Mouse (Mus musculus) ES-E14 (cell line): ENCODE data around the gene Dip2b. TPM values are rescaled to one million over a fixed set of nuclear protein-coding genes. Genes with fewer than 3 reads are reported as not detected.

Source experiments
- DNase-seq: peaks from one replicate; pipeline ENCODE4 v3.0.0-alpha.2; 2013; ENCODE audit warnings: low read depth, low spot score
- H3K27ac ChIP-seq: 2 replicates; pipeline ENCODE4 v1.5.1; 2012; ENCODE audit warnings: low read depth, mild to moderate bottlenecking, low read length, moderate library complexity, mixed read lengths; ENCODE audit not compliant: poor library complexity, insufficient read depth, severe bottlenecking
- H3K36me3 ChIP-seq: 2 replicates; pipeline ENCODE4 v1.6.1; 2012; ENCODE audit warnings: mild to moderate bottlenecking, low read length, moderate library complexity, mixed read lengths; ENCODE audit not compliant: control insufficient read depth, poor library complexity, insufficient read depth, severe bottlenecking
- H3K4me1 ChIP-seq, 2 experiments: fragments of 150-350 bp in 1 of 2; sonication (generic) in 1 of 2; 2 replicates each; pipeline ENCODE4 v1.6.1; 2012; ENCODE audit warnings: low read length in 2 of 2, mild to moderate bottlenecking in 1 of 2, mixed read lengths in 1 of 2; ENCODE audit not compliant: control insufficient read depth in 2 of 2, insufficient read depth in 2 of 2, poor library complexity in 1 of 2
- H3K4me3 ChIP-seq, 2 experiments: fragments of 150-350 bp in 1 of 2; sonication (generic) in 1 of 2; 2 replicates each; pipeline ENCODE4 v1.5.1; 2012; ENCODE audit warnings: low read length in 2 of 2, low read depth in 1 of 2, mild to moderate bottlenecking in 1 of 2, mixed read lengths in 1 of 2; ENCODE audit not compliant: insufficient read depth in 1 of 2, poor library complexity in 1 of 2, severe bottlenecking in 1 of 2
- H3K9ac ChIP-seq: 2 replicates; pipeline ENCODE4 v1.6.1; 2012; ENCODE audit warnings: low read depth, mild to moderate bottlenecking, low read length, mixed read lengths; ENCODE audit not compliant: poor library complexity, insufficient read depth, severe bottlenecking
- H3K9me3 ChIP-seq: fragments of 150-350 bp; sonication (generic); 2 replicates; pipeline ENCODE4 v1.6.1; 2012; ENCODE audit warnings: low read depth, mild to moderate bottlenecking, low read length; ENCODE audit not compliant: control insufficient read depth, insufficient read depth
- CHD2 ChIP-seq: IDR thresholded peaks from 2 replicates; pipeline ENCODE4 v1.6.1; 2014; ENCODE audit warnings: mild to moderate bottlenecking, low read depth, low read length, inconsistent platforms
- HCFC1 ChIP-seq: IDR thresholded peaks from 2 replicates; pipeline ENCODE4 v1.6.1; 2012; ENCODE audit warnings: low read length, inconsistent platforms, borderline replicate concordance; ENCODE audit not compliant: insufficient read depth
- MAFK ChIP-seq: IDR thresholded peaks from 2 replicates; pipeline ENCODE4 v1.6.1; 2014; ENCODE audit warnings: mild to moderate bottlenecking, low read depth, low read length, inconsistent platforms; ENCODE audit not compliant: insufficient read depth
- ZC3H11A ChIP-seq: IDR thresholded peaks from 2 replicates; pipeline ENCODE4 v1.6.1; 2012; ENCODE audit warnings: low read depth, mild to moderate bottlenecking, inconsistent platforms, low read length, borderline replicate concordance
- ZNF384 ChIP-seq: IDR thresholded peaks from 2 replicates; pipeline ENCODE4 v1.6.1; 2012; ENCODE audit warnings: low read depth, low read length, inconsistent platforms
- in situ Hi-C, 2 experiments: fragments of 600-800 bp; cut with MboI; formaldehyde crosslinking; loops; one replicate each; pipeline ENCODE4 v1.15.1; 2025; ENCODE audit warnings: low sequenced_read_pairs in 2 of 2, inconsistent platforms in 1 of 2; ENCODE audit not compliant: unreplicated experiment in 2 of 2
- total RNA-seq: library from RNA; depleted of rRNA; stranded (reverse); fragments of 300-350 nt; gene quantifications from 2 replicates; pipeline ENCODE4 v1.2.3, GENCODE M21; 2012

The Dip2b gene
- total RNA-seq, 1 experiment = 21.1 TPM

GRCm38 (mm10) chr15:100210013-100210412 is 171.5 kb downstream of the Dip2b start:
- H3K4me1 ChIP-seq = peaks cover 0 to 10% of the 10 kb centered on the region in 2 experiments; a peak in 2 of 4 replicates
- in situ Hi-C loops = no loop called here
- H3K4me3 ChIP-seq = no peak overlapping the region

GRCm38 (mm10) chr15:100213339-100213738 is 174.9 kb downstream of the Dip2b start:
- peaks cover 28% of the 10 kb centered on the region; the same call in 1 of the 2 replicates for H3K36me3 ChIP-seq

More at GRCm38 (mm10) chr15:100210013-100210412, 171.5 kb downstream of the Dip2b start:
- Histone ChIP-seq H3K27ac (no peak overlapping the region; the same call in 1 of the 2 replicates), H3K9me3 (no peaks in the 10 kb centered on the region), H3K9ac (no peak overlapping the region), H3K36me3 (peaks cover 27% of the 10 kb centered on the region; the same call in 1 of the 2 replicates)
- DNase-seq = no peak
- TF ChIP-seq CHD2 = no peak
- no peak for TF ChIP-seq HCFC1
- TF ChIP-seq MAFK = no peak

GRCm38 (mm10) chr15:100215092-100215491 is 176.6 kb downstream of the Dip2b start:
- no peak overlapping the region for H3K27ac ChIP-seq
- H3K9me3 ChIP-seq = no peaks in the 10 kb centered on the region
- H3K9ac ChIP-seq = no peak overlapping the region
- DNase-seq = no peak
- no peak overlapping the region for H3K4me3 ChIP-seq
- H3K36me3 ChIP-seq = peaks cover 28% of the 10 kb centered on the region; the same call in 1 of the 2 replicates
- peaks cover 0 to 9% of the 10 kb centered on the region in 2 experiments; a peak in 2 of 4 replicates for H3K4me1 ChIP-seq
- in situ Hi-C loops = no loop called here
- TF ChIP-seq ZNF384 (no peak), CHD2 (no peak), ZC3H11A (no peak), MAFK (no peak), HCFC1 (no peak)

More at GRCm38 (mm10) chr15:100213339-100213738, 174.9 kb downstream of the Dip2b start:
- no peak overlapping the region for H3K9ac ChIP-seq
- no peak overlapping the region for H3K4me3 ChIP-seq
- TF ChIP-seq ZNF384 (no peak), MAFK (no peak), CHD2 (no peak), HCFC1 (no peak)
- H3K27ac ChIP-seq = no peak overlapping the region
- no peak for DNase-seq
- no peaks in the 10 kb centered on the region for H3K9me3 ChIP-seq
- peaks cover 0 to 10% of the 10 kb centered on the region in 2 experiments; a peak in 2 of 4 replicates for H3K4me1 ChIP-seq
- in situ Hi-C loops = no loop called here

- TF ChIP-seq HCFC1 (no peak), ZC3H11A (no peak), MAFK (no peak), ZNF384 (no peak), CHD2 (no peak)
- Histone ChIP-seq H3K9me3 (no peaks in the 10 kb centered on the region), H3K4me3 (no peak overlapping the region), H3K9ac (no peak overlapping the region), H3K4me1 (peaks cover 0 to 6% of the 10 kb centered on the region in 2 experiments; a peak in 1 of 4 replicates), H3K36me3 (peaks cover 25% of the 10 kb centered on the region; the same call in 1 of the 2 replicates), H3K27ac (no peak overlapping the region)
- in situ Hi-C loops = no loop called here
- no peak for DNase-seq
Observed at GRCm38 (mm10) chr15:100216173-100216572, 177.7 kb downstream of the Dip2b start.

- Histone ChIP-seq H3K36me3 (peaks cover 14% of the 10 kb centered on the region; the same call in 1 of the 2 replicates), H3K4me1 (peaks cover 0 to 6% of the 10 kb centered on the region in 2 experiments; a peak in 1 of 4 replicates), H3K9me3 (peaks cover 5% of the 10 kb centered on the region; the same call in 1 of the 2 replicates), H3K9ac (no peak overlapping the region), H3K27ac (no peak overlapping the region), H3K4me3 (no peak overlapping the region)
- in situ Hi-C loops = no loop called here
- no peak for TF ChIP-seq HCFC1
- TF ChIP-seq CHD2 = no peak
- no peak for TF ChIP-seq ZC3H11A
- TF ChIP-seq MAFK = no peak
- no peak for TF ChIP-seq ZNF384
- no peak for DNase-seq
Observed at GRCm38 (mm10) chr15:100218018-100218417, 179.6 kb downstream of the Dip2b start.
